Mouse (Mus musculus): ENCODE results near the gene Gpc3.

- no peak for TF ChIP-seq CTCF (IDR thresholded peaks at IDR 0.05; ENCODE audit: control insufficient read depth, insufficient read depth, insufficient read length)
- no peak for TF ChIP-seq CEBPB (IDR thresholded peaks at IDR 0.05; ENCODE audit: low read depth)
- no peak for TF ChIP-seq USF1 (IDR thresholded peaks at IDR 0.05; ENCODE audit: low read depth)
- TF ChIP-seq FOSL1 (IDR thresholded peaks at IDR 0.05; ENCODE audit: insufficient read depth, low read length, poor library complexity, severe bottlenecking) = no peak
- no peak for TF ChIP-seq MYOG (IDR thresholded peaks at IDR 0.05; ENCODE audit: control insufficient read depth, extremely low read depth, insufficient read length)
These were observed 35.4 kb upstream of the Gpc3 start for GRCm38 (mm10) chrX:52648910-52649785.

Measured in C2C12 (cell line).